Mouse (Mus musculus) ES-E14 (cell line): ENCODE data around the gene Serpina7.

ENCODE experiments used
- CHD2 ChIP-seq: IDR thresholded peaks from 2 replicates; pipeline ENCODE4 v1.6.1; 2014; ENCODE audit warnings: mild to moderate bottlenecking, low read depth, low read length, inconsistent platforms
- ZC3H11A ChIP-seq: IDR thresholded peaks from 2 replicates; pipeline ENCODE4 v1.6.1; 2012; ENCODE audit warnings: low read depth, mild to moderate bottlenecking, inconsistent platforms, low read length, borderline replicate concordance

GRCm38 (mm10) chrX:139064078-139064477 lies 21.0 kb downstream of the Serpina7 start:
- TF ChIP-seq CHD2 = no peak
- TF ChIP-seq ZC3H11A = no peak
